Mouse (Mus musculus) lung, adult 2 months (tissue): Measurements from ENCODE around the gene Klra8.
"Not testable (repeated sequence)": the region's sequence is repeated elsewhere in the genome, so short reads cannot be mapped to it uniquely, and the experiment has no call there.

Experiments
- CTCF ChIP-seq: fragments of 200-500 bp; IDR thresholded peaks from 2 replicates; pipeline ENCODE4 v1.5.1; 2011; ENCODE audit warnings: mild to moderate bottlenecking, low read length, control low read depth; ENCODE audit not compliant: insufficient read depth
- POLR2A ChIP-seq: fragments of 200-500 bp; IDR thresholded peaks from 2 replicates; pipeline ENCODE4 v1.6.1; 2011; ENCODE audit warnings: low read depth, mild to moderate bottlenecking, control low read depth, low read length, borderline replicate concordance; ENCODE audit errors: extremely low read depth

DNA sequence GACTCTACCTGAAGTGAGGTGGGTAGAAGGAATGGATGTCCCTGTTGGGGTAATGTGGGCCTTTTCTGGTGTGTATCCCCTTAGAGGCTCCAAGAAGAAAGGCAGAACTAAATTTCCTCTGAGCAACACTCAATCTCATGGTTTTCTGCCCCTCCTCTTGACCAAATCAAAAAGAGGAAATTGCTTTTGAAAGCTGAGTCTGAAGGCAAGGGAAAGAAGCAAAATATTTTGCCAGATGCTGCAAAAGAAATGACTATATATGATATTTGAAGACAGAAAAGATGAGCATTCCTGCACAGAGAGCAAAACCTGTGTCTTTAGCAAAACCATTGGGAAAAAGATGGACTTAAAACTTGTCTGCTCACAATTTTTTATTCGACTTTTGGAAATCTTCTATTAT, 62.5 kb downstream of the Klra8 start, which contains the start of gene Klra4:
- not testable (repeated sequence) for TF ChIP-seq POLR2A, CTCF
